Mouse (Mus musculus) lung, embryonic 14.5 days (tissue): ENCODE data around the gene Vps26c. TPM values are rescaled to one million over a fixed set of nuclear protein-coding genes. Genes with fewer than 3 reads are reported as not detected.

Source experiments
- ATAC-seq: fragments of 200-750 bp; cut with Nextera tagmentation; 2 replicates; pipeline ENCODE4 v1.8.0; 2017; ENCODE audit warnings: mild to moderate bottlenecking, moderate TSS enrichment, moderate library complexity; ENCODE audit not compliant: insufficient read depth
- DNase-seq: peaks from one replicate; pipeline ENCODE4 v3.0.0-alpha.2; 2015
- H3K27ac ChIP-seq: fragments of 300-500 bp; sonication (generic); 2 replicates; pipeline ENCODE4 v1.5.1; 2014; ENCODE audit warnings: low read depth, mild to moderate bottlenecking, moderate library complexity
- H3K27me3 ChIP-seq: fragments of 300-500 bp; sonication (generic); 2 replicates; pipeline ENCODE4 v1.6.1; 2014; ENCODE audit warnings: low read length, control low read depth; ENCODE audit not compliant: insufficient read depth
- H3K36me3 ChIP-seq: fragments of 300-500 bp; sonication (generic); 2 replicates; pipeline ENCODE4 v1.6.1; 2014; ENCODE audit warnings: control low read depth; ENCODE audit not compliant: insufficient read depth
- H3K4me1 ChIP-seq: fragments of 300-500 bp; sonication (generic); 2 replicates; pipeline ENCODE4 v1.6.1; 2014; ENCODE audit warnings: antibody characterized with exemption, control low read depth; ENCODE audit not compliant: insufficient read depth
- H3K4me2 ChIP-seq: fragments of 300-500 bp; sonication (generic); 2 replicates; pipeline ENCODE4 v1.6.1; 2014; ENCODE audit warnings: mild to moderate bottlenecking
- H3K4me3 ChIP-seq: fragments of 300-500 bp; sonication (generic); 2 replicates; pipeline ENCODE4 v1.5.1; 2014; ENCODE audit warnings: low read depth, low read length
- H3K9ac ChIP-seq: fragments of 300-500 bp; sonication (generic); 2 replicates; pipeline ENCODE4 v1.6.1; 2014
- H3K9me3 ChIP-seq: fragments of 300-500 bp; sonication (generic); 2 replicates; pipeline ENCODE4 v1.6.1; 2016; ENCODE audit warnings: low read depth, low read length, control low read depth
- CTCF ChIP-seq: IDR thresholded peaks from 2 replicates; pipeline ENCODE4 v1.5.1; 2016; ENCODE audit warnings: antibody characterized with exemption, low read depth
- WGBS: fragments of 180-500 bp; shearing (Covaris S2); extraction: QIAGEN DNeasy Blood & Tissue Kit; methylation state at CpG from one replicate; pipeline ENCODE4 v1.1.7; 2014; 5-methylcytosine and 5-hydroxymethylcytosine counted together
- polyA plus RNA-seq: library from polyadenylated mRNA; unstranded; fragments of >200 nt; fragmentation: Nextera tagmentation; extraction: Ambion mirVana; gene quantifications from 2 replicates; pipeline ENCODE4 v1.2.1, GENCODE M21; 2014

The Vps26c gene
- polyA plus RNA-seq, 1 experiment from 2014 or later: 54.9 TPM

GRCm38 (mm10) chr16:94545781-94546562, 19.3 kb upstream of the Vps26c start:
- Histone ChIP-seq H3K9ac (no peak overlapping the region), H3K4me1 (no peaks in the 10 kb centered on the region), H3K36me3 (no peaks in the 10 kb centered on the region), H3K4me2 (no peak overlapping the region), H3K4me3 (no peak overlapping the region), H3K9me3 (no peaks in the 10 kb centered on the region), H3K27me3 (no peaks in the 10 kb centered on the region), H3K27ac (no peak overlapping the region)
- WGBS: 43% methylated on average over 8 of the region's 8 CpGs
- TF ChIP-seq CTCF: no peak
- ATAC-seq (no peak), DNase-seq (no peak)

DNA sequence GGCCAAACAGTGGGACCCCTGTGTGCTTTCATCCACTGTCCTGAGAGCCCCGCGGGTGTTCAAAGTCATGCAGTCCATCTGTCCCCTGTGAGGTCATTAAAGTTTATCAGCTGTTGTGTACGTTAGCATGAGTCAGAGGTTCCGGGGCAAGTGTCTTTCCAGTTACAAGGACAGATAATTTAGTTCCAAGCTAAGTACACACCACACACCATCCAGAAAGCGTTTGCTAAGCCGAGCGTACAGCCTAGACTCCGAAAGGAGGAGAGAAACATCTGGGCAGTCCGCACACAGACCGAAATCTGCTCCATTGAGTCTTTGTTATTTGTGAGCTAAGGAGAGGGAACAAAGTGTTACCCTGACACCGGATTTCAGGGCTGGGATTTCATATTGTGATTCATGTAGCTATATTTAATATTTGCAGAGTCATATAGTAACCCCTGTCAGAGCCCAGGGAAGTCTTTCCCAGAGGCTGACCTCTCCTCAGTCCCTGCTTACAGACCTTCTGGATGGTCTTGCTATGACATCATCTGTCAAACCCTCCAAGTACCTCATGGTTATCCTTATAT, 18.0 kb upstream of the Vps26c start:
- no peak for DNase-seq
- H3K4me2 ChIP-seq: no peak overlapping the region

GRCm38 (mm10) chr16:94542898-94543297, 16.3 kb upstream of the Vps26c start:
- H3K4me3 ChIP-seq: no peak overlapping the region
- H3K4me2 ChIP-seq: no peak overlapping the region
- WGBS: 88% methylated on average over 8 of the region's 8 CpGs
- DNase-seq (no peak), ATAC-seq (no peak)
- no peak overlapping the region for H3K27ac ChIP-seq
- H3K36me3 ChIP-seq: no peaks in the 10 kb centered on the region
- H3K27me3 ChIP-seq: no peaks in the 10 kb centered on the region
- no peaks in the 10 kb centered on the region for H3K4me1 ChIP-seq
- H3K9ac ChIP-seq: no peak overlapping the region
- H3K9me3 ChIP-seq: no peaks in the 10 kb centered on the region
- no peak for TF ChIP-seq CTCF

More for the DNA sequence above, 18.0 kb upstream of the Vps26c start:
- Histone ChIP-seq H3K4me3 (no peak overlapping the region), H3K9ac (no peak overlapping the region), H3K27me3 (no peaks in the 10 kb centered on the region), H3K27ac (no peak overlapping the region), H3K36me3 (no peaks in the 10 kb centered on the region), H3K4me1 (no peaks in the 10 kb centered on the region), H3K9me3 (no peaks in the 10 kb centered on the region)
- ATAC-seq: no peak
- TF ChIP-seq CTCF: no peak
- WGBS: 36% methylated on average over 11 of the region's 11 CpGs

DNA sequence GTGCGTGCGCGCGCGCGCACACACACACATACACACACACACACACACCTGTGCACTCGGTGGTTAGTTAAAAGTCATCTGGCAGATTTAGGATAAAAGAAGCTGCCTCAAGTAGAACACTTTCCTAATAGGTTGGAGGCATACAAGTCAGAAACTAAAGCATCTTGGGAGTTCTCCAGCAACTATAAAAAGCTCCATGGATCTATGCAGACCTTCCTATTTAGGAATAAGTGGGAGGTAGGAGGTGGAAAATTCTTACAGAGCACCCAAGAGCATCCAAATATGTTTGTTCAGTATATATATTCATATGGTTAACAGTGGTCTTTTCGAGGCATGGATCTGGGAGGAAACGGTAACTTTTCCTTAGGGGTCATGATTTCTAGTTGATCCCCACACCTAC, 13.5 kb upstream of the Vps26c start:
- Histone ChIP-seq H3K4me2 (no peak overlapping the region), H3K9ac (no peak overlapping the region), H3K4me1 (peaks cover 5% of the 10 kb centered on the region), H3K36me3 (no peaks in the 10 kb centered on the region), H3K27ac (no peak overlapping the region), H3K4me3 (no peak overlapping the region), H3K9me3 (no peaks in the 10 kb centered on the region), H3K27me3 (no peaks in the 10 kb centered on the region)
- no peak for ATAC-seq
- no peak for TF ChIP-seq CTCF
- DNase-seq: no peak
- WGBS: 95% methylated on average over 9 of the region's 9 CpGs

DNA sequence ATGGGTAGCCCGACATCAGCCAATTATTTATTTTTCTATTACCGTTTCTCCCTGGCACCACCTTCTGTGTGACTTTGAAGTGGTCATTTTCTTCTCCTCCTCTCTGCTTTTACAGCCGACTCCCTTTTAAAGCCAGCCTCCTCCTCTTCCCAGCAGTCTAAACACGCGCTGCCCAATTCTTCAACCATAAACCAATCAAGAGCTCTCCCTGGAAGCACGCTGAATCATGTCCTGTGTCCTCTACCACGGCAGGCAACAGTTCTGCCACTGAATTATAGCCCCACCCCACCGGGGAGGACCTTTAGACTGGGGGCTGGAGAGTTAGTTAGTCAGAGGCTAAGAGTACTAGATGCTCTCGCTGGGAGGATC, 10.5 kb upstream of the Vps26c start:
- no peaks in the 10 kb centered on the region for H3K9me3 ChIP-seq
- H3K27ac ChIP-seq: no peak overlapping the region
- no peak overlapping the region for H3K4me2 ChIP-seq
- H3K27me3 ChIP-seq: no peaks in the 10 kb centered on the region
- H3K4me3 ChIP-seq: no peak overlapping the region
- no peak overlapping the region for H3K9ac ChIP-seq
- ATAC-seq (no peak), DNase-seq (peak; percentile 10)
- peaks cover 5% of the 10 kb centered on the region for H3K4me1 ChIP-seq
- no peak for TF ChIP-seq CTCF
- 45% methylated on average over 9 of the region's 9 CpGs for WGBS
- H3K36me3 ChIP-seq: no peaks in the 10 kb centered on the region

GRCm38 (mm10) chr16:94536417-94537158, 10.0 kb upstream of the Vps26c start:
- WGBS: 57% methylated on average over 7 of the region's 7 CpGs
- ATAC-seq: no peak; the same call in 1 of the 2 replicates
- Histone ChIP-seq H3K4me2 (no peak overlapping the region), H3K27ac (no peak overlapping the region), H3K9me3 (no peaks in the 10 kb centered on the region), H3K4me1 (peaks cover 5% of the 10 kb centered on the region), H3K9ac (no peak overlapping the region), H3K27me3 (no peaks in the 10 kb centered on the region), H3K36me3 (no peaks in the 10 kb centered on the region), H3K4me3 (no peak overlapping the region)
- no peak for TF ChIP-seq CTCF
- peak; percentile 51 for DNase-seq

- no peak for ATAC-seq
- no peak overlapping the region for H3K4me2 ChIP-seq
- no peak overlapping the region for H3K27ac ChIP-seq
- peaks cover 5% of the 10 kb centered on the region for H3K4me1 ChIP-seq
- no peak for TF ChIP-seq CTCF
- no peak for DNase-seq
- no peak overlapping the region for H3K9ac ChIP-seq
- no peak overlapping the region for H3K4me3 ChIP-seq
- WGBS: 82% methylated on average over 5 of the region's 5 CpGs
- no peaks in the 10 kb centered on the region for H3K9me3 ChIP-seq
- H3K36me3 ChIP-seq: no peaks in the 10 kb centered on the region
- H3K27me3 ChIP-seq: no peaks in the 10 kb centered on the region
Measured at GRCm38 (mm10) chr16:94535716-94536115, 9.1 kb upstream of the Vps26c start.
